Mouse (Mus musculus) midbrain, postnatal 0 days (tissue): ENCODE measurements at regions not wholly inside any gene's neighbourhood (a gene's known extent, or its start where the extent isn't known, plus 50 kb on each side); places are given as distances from the start of the nearest gene placed in this dataset.

ENCODE experiments used
- ATAC-seq: fragments of 200-750 bp; cut with Nextera tagmentation; 2 replicates; pipeline ENCODE4 v1.8.0; 2017; ENCODE audit warnings: moderate number of reproducible peaks, mild to moderate bottlenecking, moderate TSS enrichment, moderate library complexity; ENCODE audit not compliant: low FRiP score
- DNase-seq: peaks from one replicate; pipeline ENCODE4 v3.0.0-alpha.2; 2015; ENCODE audit warnings: low spot score
- H3K27ac ChIP-seq: fragments of 300-500 bp; sonication (generic); 2 replicates; pipeline ENCODE4 v1.5.1; 2014; ENCODE audit warnings: low read depth, mild to moderate bottlenecking, low read length, mixed read lengths
- H3K27me3 ChIP-seq: fragments of 300-500 bp; sonication (generic); 2 replicates; pipeline ENCODE4 v1.6.1; 2014; ENCODE audit warnings: low read length, control low read depth, mixed read lengths; ENCODE audit not compliant: insufficient read depth
- H3K36me3 ChIP-seq: fragments of 300-500 bp; sonication (generic); 2 replicates; pipeline ENCODE4 v1.6.1; 2014; ENCODE audit warnings: low read length, control low read depth, mixed read lengths; ENCODE audit not compliant: insufficient read depth
- H3K4me1 ChIP-seq: fragments of 300-500 bp; sonication (generic); 2 replicates; pipeline ENCODE4 v1.6.1; 2014; ENCODE audit warnings: mild to moderate bottlenecking, control low read depth, antibody characterized with exemption, low read length, mixed read lengths; ENCODE audit not compliant: insufficient read depth
- H3K4me2 ChIP-seq: fragments of 300-500 bp; sonication (generic); 2 replicates; pipeline ENCODE4 v1.6.1; 2014; ENCODE audit warnings: low read depth, mild to moderate bottlenecking, low read length, mixed read lengths; ENCODE audit not compliant: poor library complexity, severe bottlenecking
- H3K4me3 ChIP-seq: fragments of 300-500 bp; sonication (generic); 2 replicates; pipeline ENCODE4 v1.5.1; 2014; ENCODE audit warnings: low read depth, mild to moderate bottlenecking, low read length, moderate library complexity
- H3K9ac ChIP-seq: fragments of 300-500 bp; sonication (generic); replicated peaks from 2 replicates; pipeline ENCODE4 v1.6.1; 2014; ENCODE audit warnings: mild to moderate bottlenecking, low read length, moderate library complexity, mixed read lengths; ENCODE audit not compliant: poor library complexity, severe bottlenecking
- H3K9me3 ChIP-seq: fragments of 300-500 bp; sonication (generic); 2 replicates; pipeline ENCODE4 v1.6.1; 2016; ENCODE audit warnings: low read length, control low read depth
- CTCF ChIP-seq: IDR thresholded peaks from 2 replicates; pipeline ENCODE4 v1.5.1; 2016; ENCODE audit warnings: antibody characterized with exemption, mild to moderate bottlenecking
- WGBS: fragments of 180-500 bp; shearing (Covaris S2); extraction: QIAGEN DNeasy Blood & Tissue Kit; methylation state at CpG from one replicate; pipeline ENCODE4 v1.1.7; 2014; 5-methylcytosine and 5-hydroxymethylcytosine counted together

DNA sequence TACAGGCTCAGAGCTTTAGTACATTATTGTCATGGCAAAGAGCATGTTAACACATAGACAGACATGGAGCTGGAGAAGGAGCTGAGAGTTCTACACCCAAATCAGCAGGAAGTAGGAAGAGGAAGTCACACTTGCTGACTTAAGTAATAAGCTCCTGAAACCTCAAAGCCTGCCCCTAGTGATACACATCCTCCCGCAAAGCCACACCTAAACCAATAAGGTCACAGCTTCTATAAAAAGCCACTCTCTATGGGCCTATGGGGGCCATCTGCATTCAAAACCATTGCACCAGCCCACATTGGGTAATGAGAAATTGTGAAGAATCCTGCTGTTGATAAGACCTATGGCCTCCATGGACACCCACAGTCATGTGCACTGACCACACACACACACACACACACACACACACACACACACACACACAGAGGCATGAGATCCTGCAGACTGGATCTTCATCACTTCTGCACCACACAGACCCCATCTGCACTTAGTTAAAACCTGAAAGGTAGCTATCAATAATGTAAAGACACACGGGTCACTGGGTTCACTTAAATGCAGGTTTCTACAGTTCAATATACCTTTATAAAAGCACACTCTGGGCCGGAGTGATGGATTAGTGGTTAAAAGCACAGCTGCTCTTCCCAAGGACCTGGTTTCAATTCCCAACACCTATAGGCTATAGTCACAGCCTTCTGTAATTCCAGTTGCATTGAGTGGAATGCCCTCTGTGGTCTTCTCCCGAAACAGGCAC is 230.0 kb upstream of the Lrig3 start:
- DNase-seq (no peak), ATAC-seq (no peak)
- H3K4me1 ChIP-seq, result no peaks in the 10 kb centered on the region
- H3K27me3 ChIP-seq, result no peaks in the 10 kb centered on the region
- H3K36me3 ChIP-seq, result no peaks in the 10 kb centered on the region
- H3K9ac ChIP-seq, result no peak overlapping the region
- H3K4me3 ChIP-seq, result no peak overlapping the region
- no peaks in the 10 kb centered on the region for H3K9me3 ChIP-seq
- no peak overlapping the region for H3K4me2 ChIP-seq
- no peak overlapping the region for H3K27ac ChIP-seq
- no peak for TF ChIP-seq CTCF
- 87% methylated on average over 4 of the region's 4 CpGs for WGBS

DNA sequence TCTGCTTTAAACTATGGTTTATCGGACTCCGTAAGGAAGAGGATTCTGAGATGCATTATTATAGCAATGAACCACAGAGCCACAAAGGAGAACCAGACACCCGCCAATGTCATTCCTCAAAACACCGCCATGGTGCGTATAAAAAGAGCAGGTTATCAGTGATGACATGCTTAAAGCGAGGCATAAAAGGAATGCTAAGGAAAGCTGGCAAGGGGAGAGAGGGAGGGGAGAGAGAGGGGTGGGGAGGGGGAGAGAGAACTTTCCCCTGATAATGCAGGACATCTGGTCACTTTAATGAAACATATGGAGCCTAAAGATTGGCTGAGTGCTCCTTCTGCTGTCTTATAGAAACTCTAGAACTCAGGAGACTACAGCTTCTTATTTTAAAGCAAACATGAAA is 222.8 kb upstream of the Lrig3 start:
- ATAC-seq (no peak), DNase-seq (peak; percentile 10)
- Histone ChIP-seq H3K9ac (no peak overlapping the region), H3K36me3 (no peaks in the 10 kb centered on the region), H3K4me2 (no peak overlapping the region), H3K9me3 (no peaks in the 10 kb centered on the region), H3K4me3 (no peak overlapping the region), H3K4me1 (no peaks in the 10 kb centered on the region), H3K27me3 (no peaks in the 10 kb centered on the region), H3K27ac (no peak overlapping the region)
- TF ChIP-seq CTCF, result no peak
- 61% methylated on average over 6 of the region's 6 CpGs for WGBS

DNA sequence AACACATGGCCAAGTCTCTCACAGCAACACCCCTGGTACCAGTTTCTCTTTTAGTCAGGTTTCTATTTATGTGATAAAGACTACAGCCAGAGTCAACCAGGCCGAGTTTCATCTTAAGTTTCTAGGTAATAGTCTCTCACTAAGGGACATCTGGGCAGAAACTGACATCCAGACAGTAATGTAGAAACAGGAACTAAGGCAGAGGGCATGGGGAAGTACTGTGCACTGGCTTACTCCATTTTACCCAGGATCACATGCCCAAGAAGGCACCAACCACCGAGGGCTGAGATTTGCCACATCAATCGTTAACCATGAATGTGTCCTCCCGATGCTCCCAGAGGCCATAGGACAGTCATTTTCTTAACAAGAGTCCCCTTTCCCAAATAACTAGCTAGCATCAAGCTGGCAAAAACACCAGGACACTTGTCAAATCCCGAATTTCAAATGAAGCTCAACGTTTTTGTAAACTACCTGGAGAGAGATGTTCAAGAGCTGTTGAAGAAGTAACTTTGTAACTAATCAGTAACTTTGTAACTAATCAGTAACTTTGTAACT is 216.9 kb upstream of the Lrig3 start:
- DNase-seq (no peak), ATAC-seq (no peak)
- H3K27me3 ChIP-seq, result no peaks in the 10 kb centered on the region
- 77% methylated on average over 6 of the region's 6 CpGs for WGBS
- H3K9ac ChIP-seq, result no peak overlapping the region
- no peak overlapping the region for H3K4me2 ChIP-seq
- H3K4me1 ChIP-seq, result no peaks in the 10 kb centered on the region
- H3K36me3 ChIP-seq, result no peaks in the 10 kb centered on the region
- H3K9me3 ChIP-seq, result no peaks in the 10 kb centered on the region
- TF ChIP-seq CTCF, result no peak
- no peak overlapping the region for H3K27ac ChIP-seq
- no peak overlapping the region for H3K4me3 ChIP-seq

DNA sequence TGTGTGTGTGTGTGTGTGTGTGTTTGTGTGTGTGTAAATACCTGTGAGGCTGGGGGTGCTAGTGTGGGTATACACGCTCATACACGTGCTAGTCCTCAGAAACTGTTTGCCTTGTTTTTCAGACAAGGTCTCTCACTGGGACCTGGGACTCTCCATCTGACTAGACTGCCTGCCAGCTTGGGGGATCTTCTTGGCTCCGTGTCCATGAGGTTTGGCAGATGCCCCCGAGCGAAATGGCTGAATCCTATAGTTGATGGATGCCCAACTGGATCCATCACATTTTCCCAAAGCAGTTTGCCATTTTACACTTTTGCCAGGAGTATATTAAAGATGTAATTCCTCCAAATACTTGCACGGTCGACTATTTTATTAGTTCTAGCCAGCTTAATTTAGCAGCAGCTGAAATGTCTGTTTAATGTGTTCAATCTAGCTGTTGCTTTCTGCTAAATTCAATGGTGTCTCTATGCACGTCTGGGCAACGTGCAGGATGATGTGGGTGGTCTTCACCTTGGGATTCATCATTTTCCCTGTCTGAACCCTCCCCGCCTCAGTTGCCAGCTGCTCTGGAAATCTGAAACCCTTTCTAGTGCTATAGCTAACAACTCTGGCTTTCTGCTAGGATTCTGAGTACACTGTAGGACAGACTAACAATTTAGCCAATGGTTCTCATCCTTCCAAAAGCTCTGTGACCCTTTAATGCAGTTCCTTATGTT is 213.3 kb upstream of the Lrig3 start:
- TF ChIP-seq CTCF, result no peak
- Histone ChIP-seq H3K27ac (no peak overlapping the region), H3K4me2 (no peak overlapping the region), H3K36me3 (no peaks in the 10 kb centered on the region), H3K27me3 (no peaks in the 10 kb centered on the region), H3K9ac (no peak overlapping the region), H3K4me1 (no peaks in the 10 kb centered on the region), H3K4me3 (no peak overlapping the region), H3K9me3 (no peaks in the 10 kb centered on the region)
- no peak for ATAC-seq
- WGBS, result 73% methylated on average over 10 of the region's 10 CpGs
- DNase-seq, result peak; percentile 30

DNA sequence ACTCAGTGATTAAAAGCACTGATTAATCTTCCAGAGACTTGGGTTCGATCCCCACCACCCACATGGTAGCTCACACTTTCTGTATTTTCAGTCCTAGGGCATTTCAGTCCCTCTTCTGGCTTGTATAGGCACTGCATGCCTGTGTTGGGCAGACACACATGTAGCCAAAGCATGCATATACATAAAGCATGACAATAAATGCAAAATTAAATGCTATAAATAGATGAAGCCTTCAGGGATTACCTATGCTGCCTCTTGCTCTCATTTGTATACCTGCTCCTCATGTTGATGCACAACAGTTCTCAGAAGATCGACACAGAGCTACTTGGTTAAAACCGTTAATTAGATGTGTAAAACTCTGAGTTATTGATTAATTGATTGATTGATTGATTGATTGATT is 206.8 kb upstream of the Lrig3 start:
- peak; percentile 15 for TF ChIP-seq CTCF
- DNase-seq (no peak), ATAC-seq (no peak)
- Histone ChIP-seq H3K4me3 (no peak overlapping the region), H3K9me3 (no peaks in the 10 kb centered on the region), H3K4me1 (no peaks in the 10 kb centered on the region), H3K27ac (no peak overlapping the region), H3K4me2 (no peak overlapping the region), H3K27me3 (no peaks in the 10 kb centered on the region), H3K36me3 (no peaks in the 10 kb centered on the region), H3K9ac (no peak overlapping the region)
- WGBS, result 92% methylated on average over 3 of the region's 3 CpGs

DNA sequence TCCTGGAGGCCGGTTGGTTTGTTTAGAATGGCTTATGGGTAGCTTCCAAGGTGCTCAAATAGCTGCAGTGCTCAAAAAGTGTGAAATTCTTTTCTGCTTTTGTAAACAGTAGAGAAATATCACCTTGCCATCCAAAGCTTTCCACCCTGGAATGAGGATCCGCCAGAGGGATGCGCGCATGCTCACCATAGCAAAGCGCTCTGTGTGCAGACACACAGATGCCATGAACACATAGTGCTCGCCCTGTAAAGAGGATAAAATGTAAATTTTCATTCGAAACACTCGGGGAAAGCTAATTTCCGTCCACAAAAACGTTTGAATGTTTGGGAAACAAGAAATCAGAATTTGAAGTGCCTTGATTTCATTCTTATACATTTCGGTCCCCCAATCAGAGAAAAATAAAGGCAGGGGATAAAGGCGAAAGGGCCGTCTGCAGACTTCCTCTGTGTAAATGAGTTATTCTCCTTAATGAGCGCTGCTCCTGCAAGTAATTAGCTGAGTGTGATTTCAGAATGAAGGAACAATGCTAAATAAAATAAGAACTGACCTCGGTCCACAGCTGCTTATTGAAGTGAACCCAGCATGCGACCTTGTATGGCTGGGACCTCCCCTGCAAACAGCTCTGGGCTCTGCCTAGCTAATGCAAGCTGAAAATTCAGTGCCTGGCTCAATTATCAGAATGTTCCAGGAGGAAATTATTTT is 203.4 kb upstream of the Lrig3 start:
- Histone ChIP-seq H3K9ac (no peak overlapping the region), H3K4me2 (no peak overlapping the region), H3K36me3 (no peaks in the 10 kb centered on the region), H3K4me3 (no peak overlapping the region), H3K9me3 (no peaks in the 10 kb centered on the region), H3K27me3 (no peaks in the 10 kb centered on the region), H3K27ac (no peak overlapping the region), H3K4me1 (no peaks in the 10 kb centered on the region)
- TF ChIP-seq CTCF, result no peak
- ATAC-seq, result no peak
- no peak for DNase-seq
- 81% methylated on average over 16 of the region's 16 CpGs for WGBS
